Mouse (Mus musculus): ENCODE results near the gene Gm34653.

Gene Gm34653

GRCm38 (mm10) chr2:34882757-34883156 lies 50.0 kb downstream of the Gm34653 start:
- in situ Hi-C loops (cut with MboI; ENCODE audit: low sequenced_read_pairs): no loop called here

- in situ Hi-C loops (cut with MboI; ENCODE audit: low sequenced_read_pairs): no loop called here
Measured at GRCm38 (mm10) chr2:34883190-34883589, 50.4 kb downstream of the Gm34653 start.

GRCm38 (mm10) chr2:34884186-34884585 lies 51.4 kb downstream of the Gm34653 start:
- in situ Hi-C loops (cut with MboI; ENCODE audit: low sequenced_read_pairs): no loop called here
